Mouse (Mus musculus) thymus, adult 2 months (tissue): ENCODE measurements around the gene Zfand6.

Experiments
- CTCF ChIP-seq: fragments of 200-500 bp; IDR thresholded peaks from 2 replicates; pipeline ENCODE4 v1.5.1; 2012; ENCODE audit warnings: mild to moderate bottlenecking, control low read depth, low read length, moderate library complexity, borderline replicate concordance; ENCODE audit not compliant: control insufficient read depth, poor library complexity, insufficient read depth; ENCODE audit errors: extremely low read depth
- POLR2A ChIP-seq: fragments of 200-500 bp; IDR thresholded peaks from 2 replicates; pipeline ENCODE4 v1.6.1; 2012; ENCODE audit warnings: mild to moderate bottlenecking, low read length, control low read depth, moderate library complexity; ENCODE audit not compliant: control insufficient read depth, poor library complexity, insufficient read depth; ENCODE audit errors: extremely low read depth

GRCm38 (mm10) chr7:84594917-84595303, 94.8 kb downstream of the Zfand6 start:
- no peak for TF ChIP-seq CTCF
- no peak for TF ChIP-seq POLR2A
